Mouse (Mus musculus) E14TG2a.4 (cell line): ENCODE data around the gene Gm11938.

Source experiments
- CTCF ChIP-seq: conservative IDR thresholded peaks from 2 replicates; pipeline ENCODE4 v1.5.1; 2014; ENCODE audit warnings: low read length
- POU5F1 ChIP-seq: IDR thresholded peaks from 2 replicates; pipeline ENCODE4 v1.6.1; 2014; ENCODE audit warnings: low read length, borderline replicate concordance

- TF ChIP-seq CTCF (no peak), POU5F1 (no peak)
Observed at GRCm38 (mm10) chr11:99628138-99628537, 25.0 kb upstream of the Gm11938 start, which contains the start of gene Krtap4-1.
